Mouse (Mus musculus) intestine, embryonic 16.5 days (tissue): ENCODE results near the gene Mctp1. TPM values are rescaled to one million over a fixed set of nuclear protein-coding genes. Genes with fewer than 3 reads are reported as not detected.

Experiments used
- ATAC-seq: fragments of 200-750 bp; cut with Nextera tagmentation; 2 replicates; pipeline ENCODE4 v1.8.0; 2017; ENCODE audit warnings: moderate TSS enrichment, moderate library complexity
- H3K27ac ChIP-seq: fragments of 300-500 bp; sonication (generic); 2 replicates; pipeline ENCODE4 v1.5.1; 2014; ENCODE audit warnings: mild to moderate bottlenecking, low read length
- H3K27me3 ChIP-seq: fragments of 300-500 bp; sonication (generic); replicated peaks from 2 replicates; pipeline ENCODE4 v1.6.1; 2014; ENCODE audit warnings: low read length, control low read depth, mixed read lengths; ENCODE audit not compliant: control insufficient read depth, insufficient read depth
- H3K36me3 ChIP-seq: fragments of 300-500 bp; sonication (generic); 2 replicates; pipeline ENCODE4 v1.6.1; 2014; ENCODE audit warnings: low read length, control low read depth; ENCODE audit not compliant: control insufficient read depth, insufficient read depth
- H3K4me1 ChIP-seq: fragments of 300-500 bp; sonication (generic); 2 replicates; pipeline ENCODE4 v1.6.1; 2014; ENCODE audit warnings: low read length, control low read depth, mixed read lengths; ENCODE audit not compliant: control insufficient read depth, insufficient read depth
- H3K4me2 ChIP-seq: fragments of 300-500 bp; sonication (generic); 2 replicates; pipeline ENCODE4 v1.6.1; 2014; ENCODE audit warnings: low read depth, low read length, control low read depth
- H3K4me3 ChIP-seq: fragments of 300-500 bp; sonication (generic); 2 replicates; pipeline ENCODE4 v1.5.1; 2014; ENCODE audit warnings: mild to moderate bottlenecking, low read length
- H3K9ac ChIP-seq: fragments of 300-500 bp; sonication (generic); 2 replicates; pipeline ENCODE4 v1.6.1; 2014; ENCODE audit warnings: low read depth, low read length
- H3K9me3 ChIP-seq: fragments of 300-500 bp; sonication (generic); 2 replicates; pipeline ENCODE4 v1.6.1; 2016; ENCODE audit warnings: low read length, control low read depth; ENCODE audit not compliant: control insufficient read depth
- WGBS: fragments of 180-500 bp; shearing (Covaris S2); extraction: QIAGEN DNeasy Blood & Tissue Kit; methylation state at CpG from one replicate; pipeline ENCODE4 v1.1.7; 2014; 5-methylcytosine and 5-hydroxymethylcytosine counted together
- polyA plus RNA-seq: library from polyadenylated mRNA; unstranded; fragments of >200 nt; fragmentation: Nextera tagmentation; extraction: Ambion mirVana; gene quantifications from 2 replicates; pipeline ENCODE4 v1.2.1, GENCODE M21; 2015

Mctp1 gene
- polyA plus RNA-seq, 1 experiment from 2014 or later, result 0.33 TPM

GRCm38 (mm10) chr13:76857024-76857423 lies 472.7 kb downstream of the Mctp1 start:
- H3K9ac ChIP-seq, result no peak overlapping the region
- H3K4me3 ChIP-seq, result no peak overlapping the region
- no peak overlapping the region for H3K27ac ChIP-seq
- H3K4me1 ChIP-seq, result no peaks in the 10 kb centered on the region
- 66% methylated on average over 5 of the region's 5 CpGs for WGBS
- ATAC-seq, result no peak
- no peaks in the 10 kb centered on the region for H3K36me3 ChIP-seq
- no peaks in the 10 kb centered on the region for H3K9me3 ChIP-seq
- H3K27me3 ChIP-seq, result no peaks in the 10 kb centered on the region
- H3K4me2 ChIP-seq, result no peak overlapping the region

GRCm38 (mm10) chr13:76858078-76858482 lies 473.7 kb downstream of the Mctp1 start:
- H3K27me3 ChIP-seq, result no peaks in the 10 kb centered on the region
- no peak for ATAC-seq
- WGBS, result 59% methylated on average over 2 of the region's 2 CpGs
- H3K4me1 ChIP-seq, result no peaks in the 10 kb centered on the region
- H3K9ac ChIP-seq, result no peak overlapping the region
- H3K27ac ChIP-seq, result no peak overlapping the region
- no peaks in the 10 kb centered on the region for H3K36me3 ChIP-seq
- H3K4me2 ChIP-seq, result no peak overlapping the region
- H3K9me3 ChIP-seq, result no peaks in the 10 kb centered on the region
- no peak overlapping the region for H3K4me3 ChIP-seq

- Histone ChIP-seq H3K27ac (no peak overlapping the region), H3K4me3 (no peak overlapping the region), H3K27me3 (no peaks in the 10 kb centered on the region), H3K9ac (no peak overlapping the region), H3K4me2 (no peak overlapping the region), H3K9me3 (no peaks in the 10 kb centered on the region), H3K4me1 (no peaks in the 10 kb centered on the region), H3K36me3 (no peaks in the 10 kb centered on the region)
- ATAC-seq, result no peak
- 79% methylated on average over 3 of the region's 3 CpGs for WGBS
These were observed 486.0 kb downstream of the Mctp1 start for GRCm38 (mm10) chr13:76870291-76870690.

- H3K4me2 ChIP-seq, result no peak overlapping the region
- H3K9ac ChIP-seq, result no peak overlapping the region
- no peaks in the 10 kb centered on the region for H3K36me3 ChIP-seq
- no peaks in the 10 kb centered on the region for H3K9me3 ChIP-seq
- no peak overlapping the region for H3K4me3 ChIP-seq
- 64% methylated on average over 8 of the region's 8 CpGs for WGBS
- ATAC-seq, result no peak
- H3K27ac ChIP-seq, result no peak overlapping the region
- H3K27me3 ChIP-seq, result no peaks in the 10 kb centered on the region
- no peaks in the 10 kb centered on the region for H3K4me1 ChIP-seq
These were observed 493.8 kb downstream of the Mctp1 start for GRCm38 (mm10) chr13:76877887-76878763.

GRCm38 (mm10) chr13:76879008-76879407 lies 494.7 kb downstream of the Mctp1 start:
- WGBS, result 61% methylated on average over 3 of the region's 3 CpGs
- no peak for ATAC-seq
- Histone ChIP-seq H3K4me1 (no peaks in the 10 kb centered on the region), H3K9ac (no peak overlapping the region), H3K9me3 (no peaks in the 10 kb centered on the region), H3K27ac (no peak overlapping the region), H3K36me3 (no peaks in the 10 kb centered on the region), H3K27me3 (no peaks in the 10 kb centered on the region), H3K4me2 (no peak overlapping the region), H3K4me3 (no peak overlapping the region)

- Histone ChIP-seq H3K9ac (no peak overlapping the region), H3K4me1 (no peaks in the 10 kb centered on the region), H3K4me3 (no peak overlapping the region), H3K36me3 (no peaks in the 10 kb centered on the region), H3K4me2 (no peak overlapping the region), H3K27ac (no peak overlapping the region), H3K9me3 (no peaks in the 10 kb centered on the region), H3K27me3 (no peaks in the 10 kb centered on the region)
- 79% methylated on average over 8 of the region's 8 CpGs for WGBS
- ATAC-seq, result no peak
These were observed 500.3 kb downstream of the Mctp1 start for GRCm38 (mm10) chr13:76884517-76885092.

- Histone ChIP-seq H3K4me2 (no peak overlapping the region), H3K27ac (no peak overlapping the region), H3K27me3 (no peaks in the 10 kb centered on the region), H3K9ac (no peak overlapping the region), H3K4me3 (no peak overlapping the region), H3K36me3 (no peaks in the 10 kb centered on the region), H3K9me3 (no peaks in the 10 kb centered on the region), H3K4me1 (no peaks in the 10 kb centered on the region)
- no peak for ATAC-seq
These were observed 508.7 kb downstream of the Mctp1 start for GRCm38 (mm10) chr13:76892987-76893386.

DNA sequence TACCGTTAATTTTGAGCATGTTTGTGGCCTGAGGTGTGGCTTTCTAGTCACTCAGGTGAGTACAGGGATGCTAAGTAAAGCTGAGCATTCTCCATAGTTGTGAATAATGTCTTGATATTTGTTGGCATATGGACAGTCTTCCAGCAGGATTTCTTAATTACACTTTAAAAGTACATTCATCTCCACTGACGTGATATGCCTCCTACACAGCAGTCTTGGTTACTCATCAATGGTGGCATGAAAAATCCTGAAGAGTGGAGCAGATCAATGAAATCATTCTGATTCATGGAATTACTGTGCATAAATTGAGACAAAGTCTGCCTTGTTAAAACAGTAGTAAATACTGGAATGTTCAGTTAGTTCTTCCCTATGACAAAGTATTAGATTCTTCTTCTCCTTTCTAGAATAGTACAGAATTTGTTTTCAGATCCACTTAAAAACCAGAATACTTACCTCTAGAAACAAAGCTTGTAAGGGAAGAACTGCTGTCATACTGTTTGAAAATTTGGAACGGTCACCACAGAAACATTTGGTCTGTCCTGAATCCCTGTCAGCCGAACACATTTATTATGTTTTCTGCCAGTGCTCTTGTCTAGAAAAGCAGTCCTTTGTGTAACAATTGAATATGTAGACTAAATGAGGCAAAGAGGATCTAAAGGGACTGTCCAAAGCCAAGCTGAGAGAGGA lies 511.6 kb downstream of the Mctp1 start:
- H3K4me1 ChIP-seq, result no peaks in the 10 kb centered on the region
- no peaks in the 10 kb centered on the region for H3K27me3 ChIP-seq
- H3K4me3 ChIP-seq, result no peak overlapping the region
- WGBS, result 73% methylated on average over 4 of the region's 4 CpGs
- H3K36me3 ChIP-seq, result no peaks in the 10 kb centered on the region
- ATAC-seq, result no peak
- no peak overlapping the region for H3K9ac ChIP-seq
- no peak overlapping the region for H3K27ac ChIP-seq
- no peaks in the 10 kb centered on the region for H3K9me3 ChIP-seq
- H3K4me2 ChIP-seq, result no peak overlapping the region

DNA sequence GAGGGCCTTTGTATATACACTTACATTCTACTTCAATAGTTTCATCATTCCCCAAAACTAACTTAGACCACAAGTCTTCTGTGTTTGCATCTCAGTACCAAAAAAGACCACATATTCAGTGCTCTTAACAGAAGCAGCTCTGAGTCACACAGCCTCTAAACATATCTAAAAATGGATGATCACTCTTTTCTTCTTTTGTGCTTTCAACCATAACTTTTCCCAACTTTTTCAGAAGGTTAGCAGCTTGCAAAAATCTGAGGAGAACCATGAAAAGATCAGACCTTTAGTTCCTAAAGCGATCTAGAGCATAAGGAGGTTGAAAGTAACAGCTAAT lies 512.1 kb downstream of the Mctp1 start:
- H3K36me3 ChIP-seq, result no peaks in the 10 kb centered on the region
- no peak overlapping the region for H3K9ac ChIP-seq
- no peak overlapping the region for H3K4me2 ChIP-seq
- ATAC-seq, result no peak
- H3K4me1 ChIP-seq, result no peaks in the 10 kb centered on the region
- whole genome bisulfite sequencing, result 79% methylated on average over 1 of the region's 1 CpGs
- H3K4me3 ChIP-seq, result no peak overlapping the region
- H3K27me3 ChIP-seq, result no peaks in the 10 kb centered on the region
- no peaks in the 10 kb centered on the region for H3K9me3 ChIP-seq
- H3K27ac ChIP-seq, result no peak overlapping the region
